Mouse (Mus musculus) kidney, adult 9 months (tissue): ENCODE results near the gene Llgl2.

ENCODE experiments used
- DNase-seq: peaks from one replicate; pipeline ENCODE4 v3.0.0; 2022

Llgl2 gene

GRCm38 (mm10) chr11:115881002-115881401 is 57.2 kb downstream of the Llgl2 start:
- DNase-seq: no peak

- DNase-seq: no peak
Observed at GRCm38 (mm10) chr11:115883251-115883650, 59.4 kb downstream of the Llgl2 start.

DNA sequence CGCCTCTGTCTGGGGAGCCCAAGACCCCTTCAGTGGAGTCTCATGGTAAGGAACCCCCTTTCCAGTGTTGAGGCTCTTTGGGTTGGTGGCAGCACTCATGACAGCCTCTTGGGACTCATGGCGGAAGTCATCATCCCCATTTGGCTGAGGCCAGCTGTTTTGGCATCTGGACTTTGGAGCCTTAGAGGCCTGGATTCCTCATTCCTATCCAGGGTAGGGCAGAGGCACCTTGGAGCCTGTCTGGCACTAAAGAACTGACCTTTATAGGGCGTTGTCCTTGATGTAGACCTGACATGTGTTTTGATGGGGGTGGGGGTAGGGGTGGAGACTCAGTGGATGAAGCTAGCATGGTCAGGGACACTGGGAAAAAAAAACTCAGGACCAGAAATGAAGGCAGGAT is 60.5 kb downstream of the Llgl2 start:
- peak; percentile 73 for DNase-seq

DNA sequence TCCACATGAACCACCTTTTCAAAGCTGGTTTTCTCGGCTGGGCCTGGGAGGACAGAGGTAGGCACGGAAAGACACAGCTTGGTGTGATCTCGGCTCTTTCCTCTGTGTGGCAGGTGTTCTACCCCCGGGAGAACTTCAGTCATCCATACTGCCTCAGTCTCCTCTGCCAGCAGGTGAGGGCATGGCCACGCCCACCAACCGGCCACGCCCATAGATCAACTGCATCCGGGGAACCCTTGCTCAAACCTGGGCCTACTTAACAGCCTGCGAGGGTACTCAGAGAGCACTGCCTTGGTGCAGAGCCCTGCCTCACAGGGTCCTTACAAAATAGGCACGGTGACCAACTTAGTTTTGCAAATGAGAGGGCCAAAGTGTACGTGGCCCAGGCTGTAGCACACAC is 61.4 kb downstream of the Llgl2 start:
- no peak for DNase-seq

DNA sequence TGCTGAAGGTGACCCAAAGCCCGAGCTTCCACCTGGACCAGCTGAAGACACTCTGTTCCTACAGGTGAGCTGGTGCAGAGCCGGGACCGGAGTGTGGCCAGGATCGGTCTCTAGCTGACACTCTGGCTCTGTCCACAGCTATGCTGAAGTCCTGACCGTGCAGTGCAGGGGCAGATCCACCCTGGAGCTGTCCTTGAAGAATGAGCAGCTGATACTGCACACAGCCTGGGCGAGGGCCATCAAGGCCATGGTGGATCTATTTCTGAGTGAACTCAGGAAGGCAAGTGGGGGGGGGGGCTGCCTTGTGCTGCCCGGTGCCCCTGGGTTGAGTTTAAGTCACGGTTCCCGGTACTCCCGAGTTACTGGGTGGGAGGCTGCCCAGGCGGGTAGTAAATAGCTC is 62.6 kb downstream of the Llgl2 start:
- no peak for DNase-seq

GRCm38 (mm10) chr11:115888020-115888419 is 64.2 kb downstream of the Llgl2 start:
- DNase-seq: no peak

- DNase-seq: no peak
Observed at GRCm38 (mm10) chr11:115889159-115889558, 65.3 kb downstream of the Llgl2 start.

GRCm38 (mm10) chr11:115892213-115892612 is 68.4 kb downstream of the Llgl2 start:
- DNase-seq: no peak

DNA sequence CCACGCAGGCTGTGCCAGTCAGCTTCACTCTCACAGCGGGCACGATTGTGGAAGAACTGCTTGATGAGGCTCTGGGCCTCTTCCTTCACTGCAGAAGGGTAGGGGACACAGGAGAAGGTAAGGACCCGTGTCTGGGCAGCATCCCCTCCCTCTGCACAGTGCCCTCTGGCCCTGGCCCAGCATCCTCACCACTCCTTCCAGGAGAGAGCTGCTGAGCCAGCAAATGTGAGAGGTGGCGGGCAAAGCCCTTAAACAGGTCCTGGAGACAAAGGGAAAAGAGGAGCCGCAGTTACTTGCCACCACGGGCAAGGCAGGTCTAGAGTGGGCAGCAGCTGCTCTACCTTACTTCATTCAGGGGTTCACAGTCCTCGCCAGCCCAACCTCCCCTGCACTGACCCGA is 69.2 kb downstream of the Llgl2 start:
- DNase-seq: no peak

- peak; percentile 63 for DNase-seq
Observed at GRCm38 (mm10) chr11:115894755-115895520, 71.1 kb downstream of the Llgl2 start.

DNA sequence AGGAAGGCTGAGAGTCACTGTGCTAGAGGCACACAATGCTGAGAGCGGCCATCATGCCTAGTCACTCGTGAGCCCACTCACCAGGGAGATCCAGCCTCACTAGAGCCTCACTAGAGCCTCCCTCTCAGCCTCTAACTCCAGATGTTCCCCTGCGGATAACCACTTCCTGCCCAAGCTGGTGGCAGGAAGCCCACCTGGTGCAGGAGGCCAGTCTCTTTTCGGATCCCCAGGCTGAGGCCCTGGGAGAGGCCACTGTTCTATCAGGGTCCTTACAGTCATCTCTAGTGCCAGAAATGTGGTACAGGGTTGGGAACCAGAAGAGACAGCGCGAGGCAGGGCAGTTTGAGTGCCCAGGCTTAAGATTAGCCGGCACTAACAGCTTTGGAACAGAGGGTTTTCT is 74.6 kb downstream of the Llgl2 start:
- DNase-seq: no peak

DNA sequence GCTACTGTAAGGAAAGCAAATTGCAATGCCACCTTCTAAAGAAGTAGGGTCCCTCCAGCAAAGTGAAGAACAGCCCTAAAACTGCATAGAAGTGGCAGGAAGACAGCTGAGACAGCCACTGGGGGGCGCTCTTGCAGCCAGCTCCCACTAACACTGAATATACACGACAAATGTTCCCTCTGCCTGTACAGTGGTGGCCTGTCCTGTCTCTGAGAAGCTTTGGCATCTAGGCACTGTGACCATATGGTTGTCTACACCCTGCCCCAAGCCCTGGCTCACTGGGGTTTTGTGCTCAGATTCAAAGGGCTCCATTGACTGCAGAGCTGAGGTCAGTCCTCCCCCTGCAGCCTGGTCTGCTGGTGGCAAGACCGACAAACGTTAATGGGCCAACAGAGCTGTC is 75.0 kb downstream of the Llgl2 start:
- DNase-seq: peak; percentile 57

DNA sequence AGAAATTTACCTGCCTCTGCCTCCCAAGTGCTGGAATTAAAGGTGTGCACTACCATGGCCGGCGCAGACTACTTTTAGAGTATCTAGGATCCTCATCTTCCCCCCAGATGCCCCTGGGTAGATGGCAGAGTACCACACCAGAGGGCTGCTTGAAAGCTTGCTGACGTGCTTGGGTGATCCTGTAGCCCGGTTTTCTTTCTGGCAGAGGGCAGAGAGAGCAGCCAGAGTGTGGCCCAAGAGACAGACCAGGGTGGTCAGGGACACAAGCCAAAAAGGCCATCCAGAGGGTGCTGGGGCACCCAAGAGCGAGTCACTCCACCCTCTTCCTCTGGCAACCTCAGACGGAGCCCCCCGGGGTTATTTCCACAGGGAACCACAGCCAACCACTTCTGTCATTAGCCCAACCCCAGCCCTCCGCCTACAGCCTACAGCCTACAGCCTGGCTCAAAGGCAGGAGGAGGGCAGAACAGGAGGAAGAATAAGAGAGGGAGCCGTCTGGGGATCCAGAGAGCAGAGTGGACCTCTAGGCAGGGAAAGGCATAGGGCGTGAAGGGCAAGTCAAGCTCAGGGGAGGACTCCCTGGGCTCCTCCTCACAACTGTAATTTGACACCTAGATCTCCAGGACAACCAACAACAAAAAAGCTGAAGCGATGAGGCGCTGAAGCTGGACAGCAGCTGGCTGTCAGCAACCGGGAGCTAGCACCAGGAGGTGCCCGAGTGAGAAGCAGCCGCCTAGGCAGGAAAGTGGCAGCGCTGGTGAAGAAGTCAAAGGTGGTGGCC is 75.8 kb downstream of the Llgl2 start, which contains the start of gene Smim5:
Gene Smim5 (plus strand): TSS at position 481 of the 781 bp plus-strand sequence.
- DNase-seq: peak; percentile 93

DNA sequence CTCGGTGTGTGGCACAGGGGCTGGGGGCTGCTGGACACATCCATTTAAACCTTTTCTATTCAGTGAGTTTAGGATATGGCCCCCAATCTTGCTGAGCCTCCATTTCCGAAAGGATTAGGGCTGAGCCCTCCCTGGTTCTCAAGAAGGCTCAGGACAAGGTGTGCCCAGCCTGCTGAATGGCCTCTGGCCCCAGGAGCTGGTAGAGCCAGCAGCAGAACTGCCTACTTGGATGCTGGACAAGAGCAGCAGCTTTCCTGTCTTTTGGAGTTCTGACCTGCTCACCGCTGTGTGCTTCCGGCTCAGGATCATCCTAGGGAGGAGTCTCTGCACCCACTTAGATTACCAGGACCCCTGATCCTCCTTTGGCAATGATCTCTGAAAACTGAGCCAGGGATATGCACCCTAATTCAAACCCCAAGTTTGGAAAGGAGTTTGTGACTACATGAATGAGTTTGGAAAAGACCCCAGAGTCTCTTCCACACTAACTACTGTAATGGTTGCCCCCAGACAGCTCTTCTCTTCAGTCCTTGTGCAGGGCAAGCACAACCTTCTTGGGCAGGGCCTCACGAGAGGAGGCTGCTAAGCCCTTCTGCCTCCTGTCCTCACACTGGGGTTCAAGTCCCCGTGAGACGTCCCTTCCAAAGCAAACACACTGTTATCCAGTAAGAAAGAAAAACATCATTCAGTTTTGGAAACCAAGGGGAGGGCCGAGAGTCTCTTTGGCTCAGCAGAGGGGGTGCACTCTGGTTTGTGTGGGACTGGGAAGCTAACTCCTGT is 76.9 kb downstream of the Llgl2 start:
- DNase-seq: peak; percentile 73

- DNase-seq: no peak
Observed at GRCm38 (mm10) chr11:115901338-115902161, 77.7 kb downstream of the Llgl2 start.

DNA sequence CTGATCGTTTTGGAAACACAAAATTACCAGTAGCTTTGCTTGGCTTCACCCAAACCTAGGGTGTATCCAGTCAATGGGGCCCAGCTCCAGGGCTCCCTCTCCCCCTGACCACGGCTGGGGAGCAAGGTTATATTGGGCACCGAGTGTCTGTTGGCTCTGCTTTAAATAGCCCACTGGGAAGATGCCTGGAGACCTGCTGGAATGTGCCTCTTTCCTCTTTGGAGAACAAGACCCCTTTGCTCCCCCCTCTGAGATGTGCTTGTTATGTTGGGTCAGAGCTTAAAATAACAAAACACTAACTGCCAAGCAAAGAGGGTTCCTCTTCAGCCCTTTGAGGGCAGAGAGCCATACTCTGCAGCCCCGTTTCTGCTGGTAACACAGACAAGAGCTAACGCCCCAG is 78.3 kb downstream of the Llgl2 start:
- no peak for DNase-seq

DNA sequence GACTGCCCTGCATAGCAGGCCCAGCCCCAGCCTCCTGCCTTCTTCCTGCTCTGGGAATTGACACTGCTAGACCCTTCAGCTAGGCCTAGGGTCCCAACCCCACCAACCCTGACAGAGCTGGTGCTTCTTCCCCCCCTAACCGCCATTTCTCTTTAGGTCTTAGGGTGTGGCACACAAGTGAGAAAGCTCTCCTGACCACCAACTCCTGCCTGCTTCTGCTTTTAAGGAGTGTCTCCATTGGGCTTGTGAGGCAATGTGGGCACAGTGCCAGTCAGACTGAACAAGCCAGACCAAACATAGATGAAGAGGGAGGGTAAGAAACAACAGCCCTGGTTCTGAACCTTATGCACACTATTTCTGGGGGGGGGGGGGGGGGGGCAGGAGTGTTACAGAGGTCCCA is 79.0 kb downstream of the Llgl2 start:
- DNase-seq: peak; percentile 50

GRCm38 (mm10) chr11:115903384-115904230 is 79.8 kb downstream of the Llgl2 start:
- peak; percentile 39 for DNase-seq

DNA sequence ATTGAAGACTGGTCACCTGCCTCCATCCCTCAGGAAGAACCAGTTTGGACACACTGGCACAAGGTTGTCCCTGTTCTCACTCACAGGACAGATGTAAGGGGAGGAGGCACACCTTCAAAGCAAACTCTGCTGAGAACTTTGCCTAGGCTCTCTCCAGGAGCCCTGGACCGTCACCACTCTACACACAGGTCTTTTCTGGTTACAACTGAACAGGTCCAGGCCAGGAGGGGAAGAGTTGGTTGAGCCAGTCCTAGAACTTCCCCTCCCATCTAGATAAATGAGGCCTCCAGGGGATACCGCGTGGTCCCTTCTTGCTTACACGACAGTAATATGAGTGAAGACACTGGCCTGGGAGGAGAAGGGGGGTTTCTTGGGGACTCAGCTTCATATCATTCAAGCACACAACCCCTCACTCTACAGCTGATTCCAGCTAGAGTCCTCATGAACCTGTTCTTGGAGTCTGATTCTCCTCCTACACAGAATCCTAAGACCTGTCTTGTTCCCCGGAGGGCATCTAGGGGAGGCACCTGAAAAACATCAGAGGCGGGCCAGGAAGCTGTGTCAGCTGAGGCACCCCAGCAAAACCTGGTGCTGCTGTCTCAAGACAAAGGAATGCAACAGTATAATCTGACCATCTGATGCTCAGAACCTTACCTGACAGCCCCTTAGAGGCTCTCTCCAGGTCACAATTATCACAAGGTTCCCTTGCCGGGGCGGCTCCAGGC is 80.5 kb downstream of the Llgl2 start:
- DNase-seq: peak; percentile 49
